Mouse (Mus musculus) gastrocnemius, adult 2 months (tissue): ENCODE results near the gene Cybrd1. TPM values are rescaled to one million over a fixed set of nuclear protein-coding genes. Genes with fewer than 3 reads are reported as not detected.

Source experiments
- DNase-seq: peaks from one replicate; pipeline ENCODE4 v3.0.0; 2022
- H3K27ac ChIP-seq: fragments of 200-600 bp; 2 replicates; pipeline ENCODE4 v1.8.1; 2022; ENCODE audit warnings: mild to moderate bottlenecking
- H3K4me3 ChIP-seq: fragments of 200-600 bp; 2 replicates; pipeline ENCODE4 v1.8.1; 2022; ENCODE audit warnings: mild to moderate bottlenecking, moderate library complexity
- CTCF ChIP-seq: fragments of 200-600 bp; IDR thresholded peaks from 2 replicates; pipeline ENCODE4 v1.8.1; 2022; ENCODE audit warnings: antibody characterized with exemption, mild to moderate bottlenecking, moderate library complexity
- intact Hi-C: fragments of 180-260 bp; cut with DNase I; formaldehyde crosslinking; loops from one replicate; pipeline ENCODE4 v1.15.1; 2025
- long read RNA-seq, 2 experiments: library from polyadenylated mRNA; stranded (forward); transcript quantifications; one replicate each; pipeline ENCODE4 v2.0.0; 2021
- total RNA-seq, 2 experiments: library from RNA; stranded (reverse); gene quantifications; 2 replicates each; pipeline ENCODE4 v1.2.3; 2021

The Cybrd1 gene
- total RNA-seq, result under 1 TPM; 0.20 to 0.59 TPM
- long read RNA-seq, experiment 1, result 0 reads
- long read RNA-seq, experiment 2, result 0 reads

- intact Hi-C loops, result no loop called here
- peak within 1 kb of the TSS; percentile 69 for H3K4me3 ChIP-seq
- TF ChIP-seq CTCF, result no peak
Measured at GRCm38 (mm10) chr2:71117797-71118708, at the start of gene Cybrd1. TSS of gene Cybrd1 (plus strand) at chr2:71117923.

GRCm38 (mm10) chr2:71071601-71072000 lies 46.1 kb upstream of the Cybrd1 start:
- intact Hi-C loops, result no loop called here

More at GRCm38 (mm10) chr2:71117797-71118708, at the start of gene Cybrd1:
- peak; percentile 89 for DNase-seq
- peak within 1 kb of the TSS; percentile 40 for H3K27ac ChIP-seq

GRCm38 (mm10) chr2:71073330-71073729 lies 44.4 kb upstream of the Cybrd1 start:
- no peak for DNase-seq
- intact Hi-C loops, result no loop called here
- no peak overlapping the region for H3K4me3 ChIP-seq
- TF ChIP-seq CTCF, result no peak
- no peak overlapping the region for H3K27ac ChIP-seq

More at GRCm38 (mm10) chr2:71071601-71072000, 46.1 kb upstream of the Cybrd1 start:
- no peak for TF ChIP-seq CTCF
- H3K27ac ChIP-seq, result no peak overlapping the region
- no peak for DNase-seq
- no peak overlapping the region for H3K4me3 ChIP-seq

GRCm38 (mm10) chr2:71073828-71074227 lies 43.9 kb upstream of the Cybrd1 start:
- H3K27ac ChIP-seq, result no peak overlapping the region
- H3K4me3 ChIP-seq, result no peak overlapping the region
- TF ChIP-seq CTCF, result no peak
- intact Hi-C loops, result no loop called here
- DNase-seq, result no peak

GRCm38 (mm10) chr2:71082416-71082815 lies 35.3 kb upstream of the Cybrd1 start:
- no peak for DNase-seq
- intact Hi-C loops, result no loop called here
- no peak overlapping the region for H3K27ac ChIP-seq
- no peak overlapping the region for H3K4me3 ChIP-seq
- TF ChIP-seq CTCF, result no peak

GRCm38 (mm10) chr2:71083454-71084193 lies 34.1 kb upstream of the Cybrd1 start:
- no peak for DNase-seq
- intact Hi-C loops, result no loop called here
- TF ChIP-seq CTCF, result no peak
- no peak overlapping the region for H3K4me3 ChIP-seq
- H3K27ac ChIP-seq, result no peak overlapping the region

- Histone ChIP-seq H3K4me3 (no peak overlapping the region), H3K27ac (no peak overlapping the region)
- intact Hi-C loops, result no loop called here
- TF ChIP-seq CTCF, result no peak
- no peak for DNase-seq
Measured at GRCm38 (mm10) chr2:71089766-71090165, 28.0 kb upstream of the Cybrd1 start.

- DNase-seq, result no peak
- intact Hi-C loops, result no loop called here
- TF ChIP-seq CTCF, result peak; percentile 31
- H3K27ac ChIP-seq, result no peak overlapping the region
- no peak overlapping the region for H3K4me3 ChIP-seq
Measured at GRCm38 (mm10) chr2:71090660-71091445, 26.9 kb upstream of the Cybrd1 start.

GRCm38 (mm10) chr2:71096170-71096569 lies 21.6 kb upstream of the Cybrd1 start:
- no peak for DNase-seq
- intact Hi-C loops, result no loop called here
- TF ChIP-seq CTCF, result no peak
- no peak overlapping the region for H3K4me3 ChIP-seq
- no peak overlapping the region for H3K27ac ChIP-seq

- TF ChIP-seq CTCF, result no peak
- intact Hi-C loops, result no loop called here
- DNase-seq, result no peak
- Histone ChIP-seq H3K4me3 (no peak overlapping the region), H3K27ac (no peak overlapping the region)
Measured at GRCm38 (mm10) chr2:71102621-71103291, 15.0 kb upstream of the Cybrd1 start.

GRCm38 (mm10) chr2:71103292-71103680 lies 14.4 kb upstream of the Cybrd1 start:
- Histone ChIP-seq H3K27ac (no peak overlapping the region), H3K4me3 (no peak overlapping the region)
- intact Hi-C loops, result no loop called here
- no peak for TF ChIP-seq CTCF
- no peak for DNase-seq

- intact Hi-C loops, result no loop called here
- no peak for DNase-seq
- Histone ChIP-seq H3K27ac (no peak overlapping the region), H3K4me3 (no peak overlapping the region)
- no peak for TF ChIP-seq CTCF
Measured at GRCm38 (mm10) chr2:71104696-71105095, 13.0 kb upstream of the Cybrd1 start.
